Mouse (Mus musculus): ENCODE measurements around the gene Map2k5. TPM values are rescaled to one million over a fixed set of nuclear protein-coding genes. Genes with fewer than 3 reads are reported as not detected.

Gene Map2k5
- total and polyA plus RNA-seq, 2 experiments from 2014 or later: 22.4 to 32.7 TPM

- Histone ChIP-seq H3K4me1 (ENCODE audit: insufficient read depth, low read length) (no peaks in the 10 kb centered on the region), H3K4me2 (ENCODE audit: low read depth, low read length, poor library complexity, severe bottlenecking) (no peak overlapping the region), H3K9ac (replicated peaks; ENCODE audit: low read length, poor library complexity, severe bottlenecking) (no peak overlapping the region), H3K27me3 (ENCODE audit: insufficient read depth, low read length) (no peaks in the 10 kb centered on the region), H3K27ac (ENCODE audit: low read depth, low read length) (no peak overlapping the region), H3K36me3 (ENCODE audit: insufficient read depth, low read length) (no peaks in the 10 kb centered on the region), H3K9me3 (ENCODE audit: low read length) (no peaks in the 10 kb centered on the region), H3K4me3 (ENCODE audit: low read depth, low read length) (no peak overlapping the region)
- 41% methylated on average over 5 of the region's 5 CpGs for WGBS
- TF ChIP-seq CTCF (IDR thresholded peaks at IDR 0.05): no peak
- ATAC-seq (ENCODE audit: low FRiP score): no peak
- DNase-seq (ENCODE audit: low spot score): peak; percentile 10
Observed at GRCm38 (mm10) chr9:63234356-63234755, 143.3 kb downstream of the Map2k5 start.

- TF ChIP-seq CTCF (IDR thresholded peaks at IDR 0.05): no peak
- H3K27me3 ChIP-seq (ENCODE audit: insufficient read depth, low read length): no peaks in the 10 kb centered on the region
- H3K9me3 ChIP-seq (ENCODE audit: low read length): no peaks in the 10 kb centered on the region
- no peak overlapping the region for H3K27ac ChIP-seq (ENCODE audit: low read depth, low read length)
- no peak overlapping the region for H3K9ac ChIP-seq (replicated peaks; ENCODE audit: low read length, poor library complexity, severe bottlenecking)
- DNase-seq (ENCODE audit: low spot score) (peak; percentile 40), ATAC-seq (ENCODE audit: low FRiP score) (no peak)
- whole genome bisulfite sequencing: 48% methylated on average over 15 of the region's 15 CpGs
- H3K36me3 ChIP-seq (ENCODE audit: insufficient read depth, low read length): no peaks in the 10 kb centered on the region
- H3K4me1 ChIP-seq (ENCODE audit: insufficient read depth, low read length): no peaks in the 10 kb centered on the region
- H3K4me2 ChIP-seq (ENCODE audit: low read depth, low read length, poor library complexity, severe bottlenecking): 0 out of 2 replicates have a peak overlapping the region, but pooled peaks have one; percentile 15
- H3K4me3 ChIP-seq (ENCODE audit: low read depth, low read length): no peak overlapping the region
Observed at GRCm38 (mm10) chr9:63230289-63230688, 147.4 kb downstream of the Map2k5 start.

- no peak for ATAC-seq (ENCODE audit: low FRiP score)
- H3K4me1 ChIP-seq (ENCODE audit: insufficient read depth, low read length): no peaks in the 10 kb centered on the region
- H3K27me3 ChIP-seq (ENCODE audit: insufficient read depth, low read length): no peaks in the 10 kb centered on the region
- H3K27ac ChIP-seq (ENCODE audit: low read depth, low read length): no peak overlapping the region
- H3K4me2 ChIP-seq (ENCODE audit: low read depth, low read length, poor library complexity, severe bottlenecking): no peak overlapping the region
- WGBS: 80% methylated on average over 4 of the region's 4 CpGs
- H3K4me3 ChIP-seq (ENCODE audit: low read depth, low read length): no peak overlapping the region
- H3K36me3 ChIP-seq (ENCODE audit: insufficient read depth, low read length): no peaks in the 10 kb centered on the region
- no peak overlapping the region for H3K9ac ChIP-seq (replicated peaks; ENCODE audit: low read length, poor library complexity, severe bottlenecking)
- no peak for DNase-seq (ENCODE audit: low spot score)
- no peaks in the 10 kb centered on the region for H3K9me3 ChIP-seq (ENCODE audit: low read length)
- TF ChIP-seq CTCF (IDR thresholded peaks at IDR 0.05): no peak
Observed at GRCm38 (mm10) chr9:63229124-63229523, 148.6 kb downstream of the Map2k5 start.

GRCm38 (mm10) chr9:63222161-63222560, 155.5 kb downstream of the Map2k5 start:
- no peak overlapping the region for H3K9ac ChIP-seq (replicated peaks; ENCODE audit: low read length, poor library complexity, severe bottlenecking)
- 76% methylated on average over 6 of the region's 6 CpGs for WGBS
- no peak overlapping the region for H3K27ac ChIP-seq (ENCODE audit: low read depth, low read length)
- no peaks in the 10 kb centered on the region for H3K27me3 ChIP-seq (ENCODE audit: insufficient read depth, low read length)
- TF ChIP-seq CTCF (IDR thresholded peaks at IDR 0.05): no peak
- H3K9me3 ChIP-seq (ENCODE audit: low read length): no peaks in the 10 kb centered on the region
- no peak overlapping the region for H3K4me2 ChIP-seq (ENCODE audit: low read depth, low read length, poor library complexity, severe bottlenecking)
- no peaks in the 10 kb centered on the region for H3K4me1 ChIP-seq (ENCODE audit: insufficient read depth, low read length)
- ATAC-seq (ENCODE audit: low FRiP score): no peak
- no peaks in the 10 kb centered on the region for H3K36me3 ChIP-seq (ENCODE audit: insufficient read depth, low read length)
- DNase-seq (ENCODE audit: low spot score): no peak
- no peak overlapping the region for H3K4me3 ChIP-seq (ENCODE audit: low read depth, low read length)

GRCm38 (mm10) chr9:63219851-63220250, 157.9 kb downstream of the Map2k5 start:
- no peak overlapping the region for H3K4me2 ChIP-seq (ENCODE audit: low read depth, low read length, poor library complexity, severe bottlenecking)
- WGBS: 85% methylated on average over 7 of the region's 7 CpGs
- no peaks in the 10 kb centered on the region for H3K36me3 ChIP-seq (ENCODE audit: insufficient read depth, low read length)
- no peaks in the 10 kb centered on the region for H3K27me3 ChIP-seq (ENCODE audit: insufficient read depth, low read length)
- DNase-seq (ENCODE audit: low spot score): no peak
- no peaks in the 10 kb centered on the region for H3K4me1 ChIP-seq (ENCODE audit: insufficient read depth, low read length)
- H3K27ac ChIP-seq (ENCODE audit: low read depth, low read length): no peak overlapping the region
- no peak overlapping the region for H3K4me3 ChIP-seq (ENCODE audit: low read depth, low read length)
- no peak overlapping the region for H3K9ac ChIP-seq (replicated peaks; ENCODE audit: low read length, poor library complexity, severe bottlenecking)
- no peak for ATAC-seq (ENCODE audit: low FRiP score)
- no peak for TF ChIP-seq CTCF (IDR thresholded peaks at IDR 0.05)
- H3K9me3 ChIP-seq (ENCODE audit: low read length): no peaks in the 10 kb centered on the region

- H3K27me3 ChIP-seq (ENCODE audit: insufficient read depth, low read length): no peaks in the 10 kb centered on the region
- H3K36me3 ChIP-seq (ENCODE audit: insufficient read depth, low read length): no peaks in the 10 kb centered on the region
- H3K9me3 ChIP-seq (ENCODE audit: low read length): no peaks in the 10 kb centered on the region
- no peak for DNase-seq (ENCODE audit: low spot score)
- ATAC-seq (ENCODE audit: low FRiP score): no peak
- H3K27ac ChIP-seq (ENCODE audit: low read depth, low read length): no peak overlapping the region
- H3K4me2 ChIP-seq (ENCODE audit: low read depth, low read length, poor library complexity, severe bottlenecking): no peak overlapping the region
- H3K4me3 ChIP-seq (ENCODE audit: low read depth, low read length): no peak overlapping the region
- TF ChIP-seq CTCF (IDR thresholded peaks at IDR 0.05): no peak
- H3K4me1 ChIP-seq (ENCODE audit: insufficient read depth, low read length): no peaks in the 10 kb centered on the region
- WGBS: 80% methylated on average over 2 of the region's 2 CpGs
- no peak overlapping the region for H3K9ac ChIP-seq (replicated peaks; ENCODE audit: low read length, poor library complexity, severe bottlenecking)
Observed at GRCm38 (mm10) chr9:63215031-63215430, 162.7 kb downstream of the Map2k5 start.
